Mouse (Mus musculus) MEL (cell line): Measurements from ENCODE around the gene Slc22a2. TPM values are rescaled to one million over a fixed set of nuclear protein-coding genes. Genes with fewer than 3 reads are reported as not detected.

Source experiments
- DNase-seq: peaks from one replicate; pipeline ENCODE4 v3.0.0; 2011; ENCODE audit warnings: low read depth, low spot score
- H3K27ac ChIP-seq: 2 replicates; pipeline ENCODE4 v1.5.1; 2012; ENCODE audit warnings: low read depth, mild to moderate bottlenecking, control low read depth, low read length, moderate library complexity; ENCODE audit not compliant: control insufficient read depth
- H3K27me3 ChIP-seq, 2 experiments: fragments of 150-350 bp in 1 of 2; sonication (generic) in 1 of 2; 2 replicates each; pipeline ENCODE4 v1.6.1; 2012; ENCODE audit warnings: low read length in 2 of 2, mild to moderate bottlenecking in 2 of 2, improper control_type of control experiment in 1 of 2, moderate library complexity in 1 of 2; ENCODE audit not compliant: insufficient read depth in 2 of 2, control insufficient read depth in 1 of 2
- H3K36me3 ChIP-seq, 2 experiments: 2 replicates each; pipeline ENCODE4 v1.6.1; 2012 to 2014; ENCODE audit warnings: low read length in 2 of 2, improper control_type of control experiment in 1 of 2, inconsistent platforms in 1 of 2, mild to moderate bottlenecking in 1 of 2; ENCODE audit not compliant: insufficient read depth in 2 of 2, control insufficient read depth in 1 of 2
- H3K4me1 ChIP-seq, 2 experiments: fragments of 150-350 bp in 1 of 2; sonication (generic) in 1 of 2; 2 replicates each; pipeline ENCODE4 v1.6.1; 2012; ENCODE audit warnings: low read length in 2 of 2, improper control_type of control experiment in 1 of 2, mild to moderate bottlenecking in 1 of 2; ENCODE audit not compliant: insufficient read depth in 2 of 2, control insufficient read depth in 1 of 2
- H3K4me3 ChIP-seq, 2 experiments: fragments of 150-350 bp in 1 of 2; sonication (generic) in 1 of 2; 2 replicates each; pipeline ENCODE4 v1.5.1; 2012; ENCODE audit warnings: low read depth in 2 of 2, low read length in 2 of 2, mild to moderate bottlenecking in 2 of 2, moderate library complexity in 2 of 2, control low read depth in 1 of 2, improper control_type of control experiment in 1 of 2; ENCODE audit not compliant: control insufficient read depth in 1 of 2, insufficient read depth in 1 of 2
- H3K79me2 ChIP-seq: 2 replicates; pipeline ENCODE4 v1.6.1; 2012; ENCODE audit warnings: mild to moderate bottlenecking, low read length, moderate library complexity; ENCODE audit not compliant: control insufficient read depth, poor library complexity, insufficient read depth
- H3K9ac ChIP-seq: 2 replicates; pipeline ENCODE4 v1.6.1; 2012; ENCODE audit warnings: low read depth, mild to moderate bottlenecking, control low read depth, low read length, moderate library complexity; ENCODE audit not compliant: control insufficient read depth, poor library complexity, severe bottlenecking
- H3K9me3 ChIP-seq: fragments of 150-350 bp; sonication (generic); replicated peaks from 2 replicates; pipeline ENCODE4 v1.6.1; 2012; ENCODE audit warnings: mild to moderate bottlenecking, low read length, improper control_type of control experiment, moderate library complexity; ENCODE audit not compliant: insufficient read depth
- BHLHE40 ChIP-seq: IDR thresholded peaks from 2 replicates; pipeline ENCODE4 v1.6.1; 2012; ENCODE audit warnings: low read depth, mild to moderate bottlenecking, inconsistent platforms, low read length, improper control_type of control experiment, borderline replicate concordance
- CHD2 ChIP-seq: IDR thresholded peaks from 2 replicates; pipeline ENCODE4 v1.6.1; 2011; ENCODE audit warnings: low read length, improper control_type of control experiment
- E2F4 ChIP-seq: IDR thresholded peaks from 2 replicates; pipeline ENCODE4 v1.6.1; 2011; ENCODE audit warnings: low read depth, low read length, improper control_type of control experiment, borderline replicate concordance
- ELF1 ChIP-seq: IDR thresholded peaks from 2 replicates; pipeline ENCODE4 v1.6.1; 2014; ENCODE audit warnings: low read depth, mild to moderate bottlenecking, inconsistent platforms, low read length, improper control_type of control experiment, moderate library complexity
- EP300 ChIP-seq, 2 experiments: IDR thresholded peaks; 2 replicates each; pipeline ENCODE4 v1.6.1; 2011; ENCODE audit warnings: improper control_type of control experiment in 2 of 2, low read length in 2 of 2, low read depth in 1 of 2, mild to moderate bottlenecking in 1 of 2
- ETS1 ChIP-seq: IDR thresholded peaks from 2 replicates; pipeline ENCODE4 v1.6.1; 2012; ENCODE audit warnings: low read depth, mild to moderate bottlenecking, inconsistent platforms, low read length, improper control_type of control experiment, moderate library complexity
- GABPA ChIP-seq: IDR thresholded peaks from 2 replicates; pipeline ENCODE4 v1.6.1; 2012; ENCODE audit warnings: low read depth, mild to moderate bottlenecking, inconsistent platforms, low read length, improper control_type of control experiment, moderate library complexity
- HCFC1 ChIP-seq: IDR thresholded peaks from 2 replicates; pipeline ENCODE4 v1.6.1; 2012; ENCODE audit warnings: low read depth, mild to moderate bottlenecking, inconsistent platforms, low read length, improper control_type of control experiment, moderate library complexity
- JUND ChIP-seq: IDR thresholded peaks from 2 replicates; pipeline ENCODE4 v1.6.1; 2011; ENCODE audit warnings: low read depth, mild to moderate bottlenecking, improper control_type of control experiment, low read length
- KAT2A ChIP-seq: conservative IDR thresholded peaks from 2 replicates; pipeline ENCODE4 v1.6.1; 2012; ENCODE audit warnings: low read depth, low read length, improper control_type of control experiment, inconsistent platforms
- MAFK ChIP-seq: IDR thresholded peaks from 2 replicates; pipeline ENCODE4 v1.6.1; 2011; ENCODE audit warnings: low read depth, mild to moderate bottlenecking, low read length, improper control_type of control experiment, borderline replicate concordance
- MAX ChIP-seq: IDR thresholded peaks from 2 replicates; pipeline ENCODE4 v1.6.1; 2011; ENCODE audit warnings: low read length, improper control_type of control experiment
- MAZ ChIP-seq: IDR thresholded peaks from 2 replicates; pipeline ENCODE4 v1.6.1; 2012; ENCODE audit warnings: low read depth, mild to moderate bottlenecking, inconsistent platforms, low read length, improper control_type of control experiment
- MEF2A ChIP-seq: IDR thresholded peaks from 2 replicates; pipeline ENCODE4 v1.6.1; 2014; ENCODE audit warnings: low read depth, mild to moderate bottlenecking, inconsistent platforms, low read length, improper control_type of control experiment; ENCODE audit not compliant: poor library complexity, insufficient replicate concordance, severe bottlenecking; ENCODE audit errors: extremely low read depth
- MYB ChIP-seq: IDR thresholded peaks from 2 replicates; pipeline ENCODE4 v1.6.1; 2011; ENCODE audit warnings: mild to moderate bottlenecking, low read depth, low read length, improper control_type of control experiment
- NELFE ChIP-seq: IDR thresholded peaks from 2 replicates; pipeline ENCODE4 v1.6.1; 2011; ENCODE audit warnings: low read depth, low read length, improper control_type of control experiment
- POLR2A ChIP-seq, 2 experiments: IDR thresholded peaks; 2 replicates each; pipeline ENCODE4 v1.6.1; 2011 to 2012; ENCODE audit warnings: low read length in 2 of 2, mild to moderate bottlenecking in 2 of 2, control low read depth in 1 of 2, improper control_type of control experiment in 1 of 2, low read depth in 1 of 2, moderate library complexity in 1 of 2; ENCODE audit not compliant: control insufficient read depth in 1 of 2, insufficient read depth in 1 of 2, poor library complexity in 1 of 2
- RCOR1 ChIP-seq: IDR thresholded peaks from 2 replicates; pipeline ENCODE4 v1.6.1; 2012; ENCODE audit warnings: low read depth, mild to moderate bottlenecking, inconsistent platforms, low read length, improper control_type of control experiment
- SIN3A ChIP-seq: IDR thresholded peaks from 2 replicates; pipeline ENCODE4 v1.6.1; 2012; ENCODE audit warnings: low read length, improper control_type of control experiment, inconsistent platforms
- SMC3 ChIP-seq: IDR thresholded peaks from 2 replicates; pipeline ENCODE4 v1.6.1; 2011; ENCODE audit warnings: low read depth, low read length, improper control_type of control experiment
- TBP ChIP-seq: IDR thresholded peaks from 2 replicates; pipeline ENCODE4 v1.8.0; 2011; ENCODE audit warnings: low read depth, low read length, improper control_type of control experiment
- USF1 ChIP-seq: IDR thresholded peaks from 2 replicates; pipeline ENCODE4 v1.6.1; 2014; ENCODE audit warnings: low read depth, mild to moderate bottlenecking, inconsistent platforms, low read length, improper control_type of control experiment, moderate library complexity
- ZMIZ1 ChIP-seq: IDR thresholded peaks from 2 replicates; pipeline ENCODE4 v1.6.1; 2012; ENCODE audit warnings: low read depth, mild to moderate bottlenecking, inconsistent platforms, low read length, improper control_type of control experiment, moderate library complexity
- polyA plus RNA-seq, 2 experiments: library from polyadenylated mRNA; stranded (reverse) in 1 of 2; unstranded in 1 of 2; fragments of >175 nt in 1 of 2; fragments of >200 nt in 1 of 2; gene quantifications; 2 replicates each; pipeline versions ENCODE4 v1.2.1 to v1.2.4; 2012; ENCODE audit warnings: low replicate concordance in 2 of 2, low read depth in 1 of 2; ENCODE audit not compliant: insufficient read length in 2 of 2, insufficient read depth in 1 of 2, missing spikeins in 1 of 2
- total RNA-seq: library from RNA; depleted of rRNA; stranded (reverse); fragments of 300-350 nt; gene quantifications from 2 replicates; pipeline ENCODE4 v1.2.3, GENCODE M21; 2012

The Slc22a2 gene
- total and polyA plus RNA-seq, 3 experiments: not detected

GRCm38 (mm10) chr17:12571316-12571715 lies 12.6 kb upstream of the Slc22a2 start:
- Histone ChIP-seq H3K27ac (no peak overlapping the region), H3K4me1 (no peaks in the 10 kb centered on the region), H3K9me3 (no peaks in the 10 kb centered on the region), H3K36me3 (no peaks in the 10 kb centered on the region), H3K9ac (no peak overlapping the region), H3K79me2 (no peaks in the 10 kb centered on the region), H3K27me3 (peaks cover 0 to 3% of the 10 kb centered on the region in 2 experiments; a peak in 1 of 4 replicates), H3K4me3 (no peak overlapping the region)
- no peak for DNase-seq
- TF ChIP-seq ETS1 (no peak), MYB (no peak), GABPA (no peak), ZMIZ1 (no peak), MEF2A (no peak), USF1 (no peak), HCFC1 (no peak), JUND (no peak), ELF1 (no peak), KAT2A (no peak), MAX (no peak), POLR2A (IDR thresholded peaks at IDR 0.05; ENCODE audit: control insufficient read depth in 1 of 2, insufficient read depth in 1 of 2, low read depth in 1 of 2, low read length in 2 of 2, poor library complexity in 1 of 2) (no peak), EP300 (IDR thresholded peaks at IDR 0.05; ENCODE audit: low read depth in 1 of 2, low read length in 2 of 2) (no peak), MAZ (no peak), TBP (no peak), E2F4 (no peak), NELFE (no peak), CHD2 (no peak), BHLHE40 (no peak)

GRCm38 (mm10) chr17:12571924-12572463 lies 11.9 kb upstream of the Slc22a2 start:
- H3K9ac ChIP-seq: no peak overlapping the region
- H3K36me3 ChIP-seq: no peaks in the 10 kb centered on the region
- H3K4me3 ChIP-seq: no peak overlapping the region
- DNase-seq: no peak
- H3K79me2 ChIP-seq: no peaks in the 10 kb centered on the region
- TF ChIP-seq MEF2A: no peak
- TF ChIP-seq NELFE: no peak
- no peak for TF ChIP-seq JUND
- TF ChIP-seq EP300 (IDR thresholded peaks at IDR 0.05; ENCODE audit: low read depth in 1 of 2, low read length in 2 of 2): no peak
- no peak for TF ChIP-seq E2F4
- no peak for TF ChIP-seq SIN3A
- no peak for TF ChIP-seq HCFC1
- TF ChIP-seq RCOR1: no peak
- TF ChIP-seq MAFK: no peak
- no peak for TF ChIP-seq ELF1
- TF ChIP-seq CHD2: no peak
- no peak for TF ChIP-seq SMC3
- peaks cover 0 to 3% of the 10 kb centered on the region in 2 experiments; a peak in 1 of 4 replicates for H3K27me3 ChIP-seq
- H3K4me1 ChIP-seq: no peaks in the 10 kb centered on the region
- H3K9me3 ChIP-seq: no peaks in the 10 kb centered on the region
- H3K27ac ChIP-seq: no peak overlapping the region
